Mouse (Mus musculus) brown adipose tissue, adult 24 weeks (tissue): ENCODE results near the gene Ocrl. TPM values are rescaled to one million over a fixed set of nuclear protein-coding genes. Genes with fewer than 3 reads are reported as not detected.

Source experiments
- polyA plus RNA-seq: library from polyadenylated mRNA; stranded (reverse); fragments of >200 nt; gene quantifications from 2 replicates; pipeline ENCODE4 v1.2.4, GENCODE M21; 2012; ENCODE audit not compliant: missing spikeins, insufficient read depth, insufficient read length

The Ocrl gene
- polyA plus RNA-seq, 1 experiment: 9.3 TPM

Other genes starting within 250 kb of the Ocrl start
- gene Smarca1, start 19.4 kb upstream of the Ocrl start, polyA plus RNA-seq: 0.54 and 0.59 TPM in 2 replicates
- 2.0 and 2.2 TPM in 2 replicates for gene Apln, start 122.5 kb downstream of the Ocrl start, polyA plus RNA-seq
- 1.2 and 3.1 TPM in 2 replicates for gene Xpnpep2, start 196.3 kb downstream of the Ocrl start, polyA plus RNA-seq
- 1.3 and 1.4 TPM in 2 replicates for gene Sash3, start 234.0 kb downstream of the Ocrl start, polyA plus RNA-seq